Mouse (Mus musculus) hindbrain, embryonic 10.5 days (tissue): ENCODE measurements around the gene Pim1. TPM values are rescaled to one million over a fixed set of nuclear protein-coding genes. Genes with fewer than 3 reads are reported as not detected.
"Not testable (repeated sequence)": the region's sequence is repeated elsewhere in the genome, so short reads cannot be mapped to it uniquely, and the experiment has no call there.

Experiments used
- DNase-seq: peaks from one replicate; pipeline ENCODE4 v3.0.0-alpha.2; 2017; ENCODE audit warnings: low spot score
- H3K27ac ChIP-seq: fragments of 300-500 bp; sonication (generic); 2 replicates; pipeline ENCODE4 v1.5.1; 2016; ENCODE audit warnings: mild to moderate bottlenecking, moderate library complexity
- H3K27me3 ChIP-seq: fragments of 300-500 bp; sonication (generic); 2 replicates; pipeline ENCODE4 v1.6.1; 2016; ENCODE audit warnings: mild to moderate bottlenecking; ENCODE audit not compliant: poor library complexity, insufficient read depth, severe bottlenecking
- H3K36me3 ChIP-seq: fragments of 300-500 bp; sonication (generic); 2 replicates; pipeline ENCODE4 v1.6.1; 2016; ENCODE audit warnings: mild to moderate bottlenecking, moderate library complexity
- H3K4me1 ChIP-seq: fragments of 300-500 bp; sonication (generic); replicated peaks from 2 replicates; pipeline ENCODE4 v1.6.1; 2016; ENCODE audit warnings: mild to moderate bottlenecking
- H3K4me3 ChIP-seq: fragments of 300-500 bp; sonication (generic); 2 replicates; pipeline ENCODE4 v1.5.1; 2016; ENCODE audit warnings: mild to moderate bottlenecking, moderate library complexity
- H3K9me3 ChIP-seq: fragments of 300-500 bp; sonication (generic); 2 replicates; pipeline ENCODE4 v1.6.1; 2016; ENCODE audit warnings: mild to moderate bottlenecking, moderate library complexity
- WGBS: fragments of 180-500 bp; shearing (Covaris S2); methylation state at CpG from one replicate; pipeline ENCODE4 v1.1.7; 2016; 5-methylcytosine and 5-hydroxymethylcytosine counted together
- polyA plus RNA-seq: library from polyadenylated mRNA; unstranded; fragments of >200 nt; fragmentation: Nextera tagmentation; extraction: Ambion mirVana; gene quantifications from 2 replicates; pipeline ENCODE4 v1.2.1, GENCODE M21; 2016

Gene Pim1
- polyA plus RNA-seq, 1 experiment from 2014 or later, result 25.0 TPM

DNA sequence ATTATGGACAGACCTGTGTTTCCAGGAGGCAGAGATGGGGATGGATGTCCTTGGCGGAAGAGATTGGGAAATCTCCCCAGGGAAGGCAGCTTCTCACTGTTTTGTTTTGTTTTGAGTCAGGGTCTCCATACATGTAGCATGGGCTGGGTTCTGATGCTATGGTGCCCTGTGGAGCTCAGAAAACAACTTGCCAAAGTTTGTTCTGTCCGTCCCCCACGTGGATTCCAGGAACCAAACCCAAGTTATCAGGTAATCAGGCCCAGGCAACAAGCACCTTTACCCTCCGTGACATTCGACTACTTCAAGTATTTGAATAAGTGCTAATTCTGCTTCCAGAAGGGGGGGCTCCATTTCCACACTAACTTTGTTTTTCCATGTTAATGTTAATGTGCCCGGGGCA, 9.0 kb downstream of the Pim1 start:
- Histone ChIP-seq H3K9me3 (no peaks in the 10 kb centered on the region), H3K36me3 (peaks cover 19% of the 10 kb centered on the region), H3K4me1 (peaks cover 22% of the 10 kb centered on the region), H3K4me3 (no peak overlapping the region), H3K27ac (no peak overlapping the region), H3K27me3 (peaks cover 14% of the 10 kb centered on the region)
- no peak for DNase-seq
- 72% methylated on average over 6 of the region's 6 CpGs for WGBS

DNA sequence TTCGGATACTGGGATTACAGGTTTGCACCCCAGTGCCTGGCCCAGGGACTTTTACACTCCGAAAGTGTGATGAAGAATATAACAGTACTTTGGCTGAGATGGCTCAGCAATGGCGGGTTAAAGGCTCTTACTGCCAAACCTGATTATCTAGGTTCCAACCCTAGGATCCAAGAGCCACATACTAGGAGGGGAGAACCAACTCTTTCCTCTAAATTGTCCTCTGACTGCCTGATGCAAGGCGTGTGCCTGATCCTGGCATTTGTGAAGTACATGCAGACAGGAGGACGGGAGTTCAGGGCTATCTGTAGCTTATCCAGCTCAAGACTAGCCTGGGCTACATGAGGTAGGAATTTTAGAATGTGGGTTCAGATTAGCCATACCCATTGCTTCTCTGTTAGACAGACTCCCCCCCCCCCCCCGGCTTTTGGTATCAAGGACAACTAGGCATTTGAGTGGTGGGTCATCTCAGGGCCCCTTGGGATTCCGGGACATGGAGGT, 9.7 kb downstream of the Pim1 start:
- no peaks in the 10 kb centered on the region for H3K9me3 ChIP-seq
- peaks cover 14% of the 10 kb centered on the region for H3K27me3 ChIP-seq
- H3K27ac ChIP-seq, result peak overlapping the region; percentile 41; the same call in 1 of the 2 replicates
- DNase-seq, result no peak
- H3K4me3 ChIP-seq, result no peak overlapping the region
- H3K4me1 ChIP-seq, result peaks cover 16% of the 10 kb centered on the region
- peaks cover 12% of the 10 kb centered on the region; the same call in 1 of the 2 replicates for H3K36me3 ChIP-seq
- WGBS, result 83% methylated on average over 7 of the region's 7 CpGs

DNA sequence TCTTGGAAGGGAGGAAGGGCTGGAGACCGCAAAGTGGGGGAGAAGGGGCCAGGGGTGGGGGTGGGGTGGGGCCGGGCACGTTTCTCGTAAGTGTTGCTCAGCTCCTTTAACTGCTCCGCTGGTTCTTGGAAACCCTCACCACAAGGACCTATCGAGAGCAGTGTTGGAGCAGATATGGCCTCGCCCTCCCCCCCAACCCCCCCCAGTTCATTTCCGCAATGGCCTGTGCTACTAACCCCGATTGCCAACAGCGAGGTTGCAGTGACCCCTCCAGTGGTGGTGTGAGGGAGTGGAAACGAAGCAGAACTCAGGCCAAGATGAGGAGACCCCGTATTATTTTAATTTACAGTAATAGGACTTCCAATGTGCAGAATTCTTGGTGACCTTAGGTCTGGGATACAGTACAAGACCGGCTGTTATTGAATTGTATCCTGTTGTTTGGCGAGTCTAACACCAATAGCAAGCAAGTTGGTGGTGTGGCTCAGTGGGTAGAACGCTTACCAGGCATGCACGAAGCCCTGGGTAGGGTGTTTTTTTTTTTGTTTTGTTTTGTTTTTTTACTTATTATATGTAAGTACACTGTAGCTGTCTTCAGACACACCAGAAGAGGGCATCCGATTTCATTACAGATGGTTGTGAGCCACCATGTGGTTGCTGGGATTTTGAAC, 10.4 kb downstream of the Pim1 start:
- no peak overlapping the region for H3K27ac ChIP-seq
- H3K4me1 ChIP-seq, result peaks cover 16% of the 10 kb centered on the region
- no peaks in the 10 kb centered on the region for H3K9me3 ChIP-seq
- H3K4me3 ChIP-seq, result no peak overlapping the region
- no peak for DNase-seq
- WGBS, result 79% methylated on average over 17 of the region's 17 CpGs
- peaks cover 14% of the 10 kb centered on the region for H3K27me3 ChIP-seq
- peaks cover 10% of the 10 kb centered on the region; the same call in 1 of the 2 replicates for H3K36me3 ChIP-seq

DNA sequence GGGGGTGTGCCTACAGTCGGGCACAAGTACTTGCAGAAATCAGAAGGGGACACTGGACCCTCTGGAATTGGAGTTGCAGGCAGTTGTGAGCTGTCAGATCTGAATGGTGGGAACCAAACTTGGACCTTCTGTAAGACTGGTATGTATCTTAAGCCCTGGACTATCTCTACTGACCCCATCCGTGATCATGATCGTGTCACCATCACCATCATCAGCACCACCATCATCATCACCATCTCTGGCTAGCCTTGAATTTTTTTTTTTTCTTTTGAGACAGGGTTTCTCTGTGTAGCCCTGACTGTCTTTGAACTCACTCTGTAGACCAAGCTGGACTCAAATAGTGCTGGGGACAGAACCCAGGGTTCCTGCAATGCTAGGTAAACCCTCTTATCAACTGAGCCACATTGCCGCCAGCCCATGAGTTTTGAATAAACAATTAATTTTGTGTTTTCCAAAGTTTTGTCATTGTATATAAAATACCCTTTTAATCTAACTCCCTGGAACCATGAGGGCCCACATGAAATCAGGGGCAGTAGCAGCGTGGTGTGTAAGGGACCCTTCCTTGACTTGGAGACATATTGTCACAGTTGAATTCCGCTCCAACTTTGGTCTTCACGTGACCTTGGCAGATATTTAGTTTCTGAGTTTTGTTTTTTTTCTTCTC, 11.6 kb downstream of the Pim1 start:
- DNase-seq, result no peak
- no peak overlapping the region for H3K27ac ChIP-seq
- no peaks in the 10 kb centered on the region for H3K36me3 ChIP-seq
- peaks cover 16% of the 10 kb centered on the region for H3K4me1 ChIP-seq
- H3K27me3 ChIP-seq, result peaks cover 14% of the 10 kb centered on the region
- H3K9me3 ChIP-seq, result no peaks in the 10 kb centered on the region
- H3K4me3 ChIP-seq, result no peak overlapping the region
- 78% methylated on average over 7 of the region's 7 CpGs for WGBS

DNA sequence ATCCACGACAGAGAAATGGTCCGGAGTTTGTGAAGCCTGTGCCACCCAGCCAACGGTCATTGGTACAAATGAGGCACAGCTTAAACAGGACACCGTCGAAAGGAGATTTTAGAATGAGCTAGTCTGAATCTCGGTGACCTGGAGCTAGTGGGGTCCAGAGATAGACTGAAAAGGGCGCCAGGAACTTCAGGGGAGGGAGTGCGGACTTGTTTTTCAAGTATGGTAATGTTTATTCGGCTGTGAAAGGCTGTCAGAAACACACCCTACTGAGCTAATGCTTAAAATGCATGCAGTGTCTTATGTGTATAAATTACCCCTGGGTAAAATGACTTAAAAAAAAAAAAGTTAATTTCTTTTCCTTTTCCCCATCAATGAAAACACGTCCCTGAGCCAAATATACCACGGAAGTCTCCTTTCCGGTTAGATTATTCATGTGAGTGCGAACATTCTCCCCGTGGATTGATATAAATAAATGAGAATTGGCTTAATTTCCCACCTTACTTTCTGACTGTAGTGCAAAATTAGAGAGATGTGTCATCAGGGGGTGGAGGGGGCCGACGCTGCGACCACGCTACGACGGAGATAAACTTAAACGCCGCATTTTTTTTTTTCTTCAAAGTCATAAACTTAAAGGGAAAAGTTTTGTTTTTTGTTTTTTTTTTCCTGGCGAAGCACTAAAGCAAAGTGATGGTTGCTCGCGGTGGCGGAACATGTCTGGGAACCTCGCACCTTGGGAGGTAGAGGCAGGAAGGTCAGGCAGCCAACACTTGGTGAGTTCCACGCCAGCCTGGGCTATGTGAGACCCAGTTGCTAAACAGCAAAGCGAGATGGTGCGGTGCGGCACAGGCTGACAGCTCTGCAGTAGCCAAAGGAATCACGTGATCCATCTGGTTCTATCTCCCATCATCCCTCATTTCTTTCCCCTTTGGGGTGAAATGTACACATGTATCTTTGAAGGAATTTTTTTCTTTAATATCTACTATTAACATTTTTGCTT, 12.4 kb downstream of the Pim1 start:
- no peaks in the 10 kb centered on the region for H3K9me3 ChIP-seq
- no peak for DNase-seq
- H3K27ac ChIP-seq, result no peak overlapping the region
- peaks cover 14% of the 10 kb centered on the region for H3K27me3 ChIP-seq
- H3K4me3 ChIP-seq, result no peak overlapping the region
- H3K4me1 ChIP-seq, result peaks cover 15% of the 10 kb centered on the region
- H3K36me3 ChIP-seq, result no peaks in the 10 kb centered on the region
- WGBS, result 17% methylated on average over 32 of the region's 32 CpGs

DNA sequence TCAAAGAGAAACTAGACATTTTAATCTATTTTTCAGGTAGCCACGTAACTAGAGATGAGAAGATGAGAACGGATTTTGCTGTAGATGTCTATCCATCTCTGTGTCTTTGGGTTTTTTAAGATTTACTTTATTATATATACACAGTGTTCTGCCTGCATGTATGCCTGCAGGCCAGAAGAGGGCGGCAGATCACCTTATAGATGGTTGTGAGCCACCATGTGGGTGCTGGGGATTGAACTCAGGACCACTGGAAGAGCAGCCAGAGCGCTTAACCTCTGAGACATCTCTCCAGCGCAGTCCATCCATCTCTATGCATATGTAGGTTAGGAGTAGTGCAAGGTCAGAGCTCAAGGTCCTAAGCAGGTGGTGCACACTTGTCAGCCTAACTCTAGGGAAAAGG, 13.1 kb downstream of the Pim1 start:
- Histone ChIP-seq H3K4me1 (peaks cover 9% of the 10 kb centered on the region), H3K9me3 (no peaks in the 10 kb centered on the region), H3K4me3 (no peak overlapping the region), H3K27me3 (peaks cover 14% of the 10 kb centered on the region), H3K36me3 (no peaks in the 10 kb centered on the region), H3K27ac (no peak overlapping the region)
- DNase-seq, result no peak
- 81% methylated on average over 5 of the region's 5 CpGs for WGBS

DNA sequence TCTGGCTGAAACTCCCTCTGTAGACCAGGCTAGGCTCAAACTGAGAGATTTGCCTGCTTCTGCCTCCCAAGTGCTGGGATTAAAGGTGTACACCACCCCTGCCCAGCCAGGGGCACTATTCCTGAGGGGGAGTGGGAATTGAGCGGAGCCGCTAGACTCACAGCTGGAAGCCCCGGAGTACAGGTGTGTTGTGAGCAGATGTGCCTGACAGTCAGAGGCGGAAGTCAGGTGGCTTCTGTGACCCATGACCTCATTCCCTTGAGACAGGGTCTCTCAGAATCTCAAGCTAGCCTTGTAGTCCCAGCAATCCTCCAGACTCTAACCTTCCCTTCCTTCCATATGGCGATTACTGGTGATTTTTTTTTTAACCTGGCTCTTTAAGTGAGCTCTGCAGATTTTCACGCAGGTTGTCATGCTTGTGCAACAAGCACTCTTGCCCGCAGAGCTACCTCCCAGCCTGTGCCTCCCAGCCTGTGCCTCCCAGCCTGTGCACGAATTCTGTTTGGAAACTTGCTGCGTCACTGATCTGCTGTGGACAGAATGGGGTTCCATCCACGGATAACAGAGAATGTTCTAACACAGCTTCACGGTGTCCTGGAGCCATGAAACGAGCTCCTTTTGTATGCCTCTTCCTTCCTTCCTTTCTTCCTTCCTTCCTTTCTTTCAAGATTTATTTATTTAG, 18.5 kb downstream of the Pim1 start:
- no peaks in the 10 kb centered on the region for H3K27me3 ChIP-seq
- no peak for DNase-seq
- H3K4me3 ChIP-seq, result no peak overlapping the region
- H3K9me3 ChIP-seq, result no peaks in the 10 kb centered on the region
- WGBS, result 74% methylated on average over 12 of the region's 12 CpGs
- H3K36me3 ChIP-seq, result no peaks in the 10 kb centered on the region
- H3K4me1 ChIP-seq, result peaks cover 14% of the 10 kb centered on the region; the same call in 1 of the 2 replicates
- no peak overlapping the region for H3K27ac ChIP-seq

DNA sequence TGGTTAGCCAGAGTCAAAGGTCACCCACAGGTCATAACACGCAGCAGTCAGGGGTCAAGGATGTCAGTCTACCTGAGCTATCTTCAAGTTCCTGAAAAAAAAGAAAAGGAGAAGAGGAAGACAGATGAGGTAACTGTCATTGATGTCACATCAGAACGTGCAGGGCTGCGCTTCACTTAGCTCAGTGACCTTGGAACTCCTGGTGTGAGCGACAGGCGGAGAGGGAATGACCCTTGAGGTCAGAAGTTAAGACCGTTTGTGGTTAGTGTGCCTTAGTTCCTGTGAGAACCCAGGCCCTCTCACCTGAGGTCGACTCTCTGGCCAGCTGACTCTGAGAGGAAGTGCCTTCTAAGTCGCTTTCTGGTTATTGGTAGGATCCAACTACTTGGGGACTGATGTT, 20.1 kb downstream of the Pim1 start:
- Histone ChIP-seq H3K27me3 (no peaks in the 10 kb centered on the region), H3K9me3 (no peaks in the 10 kb centered on the region), H3K36me3 (no peaks in the 10 kb centered on the region), H3K4me3 (no peak overlapping the region), H3K27ac (no peak overlapping the region), H3K4me1 (peaks cover 14% of the 10 kb centered on the region; the same call in 1 of the 2 replicates)
- 63% methylated on average over 8 of the region's 8 CpGs for WGBS
- no peak for DNase-seq

DNA sequence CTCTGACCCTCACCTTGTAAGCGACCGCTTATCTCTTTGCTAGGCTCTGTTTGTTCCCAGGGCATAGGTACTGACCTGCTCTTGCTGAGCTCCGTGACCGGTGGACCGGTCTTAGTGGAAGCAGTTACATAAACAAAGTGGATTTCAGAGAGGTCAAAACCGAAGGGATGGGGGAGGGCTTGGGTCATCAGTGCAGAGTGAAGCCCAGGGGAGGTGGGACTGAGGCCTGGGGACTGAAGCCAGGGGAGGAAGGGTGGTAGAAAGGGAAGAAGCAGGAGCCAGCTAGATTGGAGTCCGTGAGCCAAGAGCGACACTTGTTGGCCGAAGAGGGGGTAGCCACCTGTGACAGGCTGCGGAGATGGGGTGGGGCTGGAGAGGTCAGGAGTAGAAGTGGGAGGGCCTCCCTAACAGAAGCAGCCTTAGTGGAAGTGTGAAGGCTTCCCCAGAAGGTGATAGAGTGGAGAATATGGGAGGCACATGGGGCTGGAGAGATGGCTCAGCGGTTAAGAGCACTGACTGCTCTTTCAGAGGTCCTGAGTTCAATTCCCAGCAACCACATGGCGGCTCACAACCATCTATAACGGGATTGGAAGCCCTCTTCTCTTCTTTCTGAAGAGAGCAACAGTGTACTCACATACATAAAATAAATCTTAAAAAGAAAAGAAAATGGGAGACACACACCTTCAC, 22.6 kb downstream of the Pim1 start:
- no peaks in the 10 kb centered on the region for H3K36me3 ChIP-seq

DNA sequence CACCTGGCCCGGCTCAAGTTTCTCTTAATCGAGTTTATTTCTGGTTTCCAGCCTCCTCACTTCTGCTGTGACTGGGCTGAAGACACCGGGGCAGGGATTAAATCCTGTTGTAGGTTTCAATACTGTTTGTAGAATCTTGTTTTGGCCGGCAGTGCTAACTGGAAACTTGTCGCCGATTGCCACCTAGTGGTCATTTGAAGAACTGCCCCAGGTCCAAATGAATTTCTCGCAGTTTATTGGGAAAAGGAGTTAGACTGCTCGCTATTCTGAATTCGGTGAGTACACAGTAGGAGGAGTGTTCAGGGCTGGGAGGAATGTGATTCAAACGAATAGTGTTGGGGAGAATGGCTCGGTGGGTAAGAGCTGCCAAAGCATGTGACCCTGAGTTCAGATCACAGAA, 23.9 kb downstream of the Pim1 start:
- Histone ChIP-seq H3K9me3 (no peaks in the 10 kb centered on the region), H3K27ac (no peak overlapping the region), H3K36me3 (no peaks in the 10 kb centered on the region), H3K27me3 (no peaks in the 10 kb centered on the region), H3K4me1 (peaks cover 9% of the 10 kb centered on the region; the same call in 1 of the 2 replicates), H3K4me3 (no peak overlapping the region)
- 5% methylated on average over 11 of the region's 11 CpGs for WGBS
- DNase-seq, result peak; percentile 80

More for the DNA sequence above, 22.6 kb downstream of the Pim1 start:
- Histone ChIP-seq H3K27ac (peak overlapping the region; percentile 69), H3K9me3 (no peaks in the 10 kb centered on the region), H3K4me1 (peaks cover 14% of the 10 kb centered on the region; the same call in 1 of the 2 replicates), H3K4me3 (no peak overlapping the region), H3K27me3 (no peaks in the 10 kb centered on the region)
- WGBS, result 40% methylated on average over 13 of the region's 13 CpGs
- peak; percentile 77 for DNase-seq

DNA sequence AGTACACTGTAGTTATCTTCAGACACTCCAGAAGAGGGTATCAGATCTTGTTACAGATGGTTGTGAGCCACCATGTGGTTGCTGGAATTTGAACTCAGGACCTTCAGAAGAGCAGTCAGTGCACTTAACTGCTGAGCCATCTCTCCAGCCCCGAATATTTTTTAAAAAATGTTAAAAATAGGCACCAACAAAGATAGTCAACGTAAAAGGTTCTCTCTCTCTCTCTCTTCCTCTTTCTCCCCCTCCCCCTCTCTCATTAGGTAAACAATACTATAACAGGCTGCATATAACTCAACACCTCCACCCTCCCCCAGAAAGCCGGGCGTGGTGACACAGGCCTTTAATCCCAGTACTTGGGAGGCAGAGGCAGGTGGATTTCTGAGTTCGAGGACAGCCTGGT, 28.1 kb downstream of the Pim1 start:
- not testable (repeated sequence) for H3K27ac ChIP-seq, H3K4me3 ChIP-seq, H3K9me3 ChIP-seq, H3K4me1 ChIP-seq, H3K27me3 ChIP-seq, DNase-seq, H3K36me3 ChIP-seq
- 94% methylated on average over 5 of the region's 5 CpGs for WGBS

DNA sequence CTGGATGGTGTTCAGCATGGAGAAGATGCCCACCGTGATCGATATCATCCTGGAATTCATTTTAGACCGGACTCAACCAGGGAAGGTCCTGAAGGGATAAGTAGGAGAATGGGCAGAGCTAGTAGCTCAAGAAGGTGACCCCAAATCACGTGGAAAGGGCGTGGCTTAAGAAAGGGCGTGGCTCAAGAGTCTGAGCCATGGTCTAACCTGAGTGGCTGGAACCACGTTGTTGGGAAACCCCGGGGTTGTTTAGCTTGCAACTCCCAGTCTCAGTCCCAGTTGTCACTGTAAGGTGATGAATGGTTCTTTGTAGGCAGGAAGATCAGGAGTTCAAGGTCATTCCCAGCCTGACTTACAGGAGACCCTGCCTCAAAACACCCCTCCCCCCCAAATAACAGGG, 29.2 kb downstream of the Pim1 start:
- H3K27ac ChIP-seq, result no peak overlapping the region
- no peaks in the 10 kb centered on the region for H3K9me3 ChIP-seq
- DNase-seq, result no peak
- no peaks in the 10 kb centered on the region for H3K36me3 ChIP-seq
- no peaks in the 10 kb centered on the region for H3K4me1 ChIP-seq
- 79% methylated on average over 8 of the region's 8 CpGs for WGBS
- H3K27me3 ChIP-seq, result no peaks in the 10 kb centered on the region
- H3K4me3 ChIP-seq, result no peak overlapping the region
